Mouse (Mus musculus) CH12.LX (cell line): ENCODE measurements around the gene 5330417H12Rik.

Experiments
- CHD1 ChIP-seq: IDR thresholded peaks from 2 replicates; pipeline ENCODE4 v1.6.1; 2012; ENCODE audit warnings: low read depth, low read length, improper control_type of control experiment, inconsistent platforms
- CTCF ChIP-seq, 2 experiments: IDR thresholded peaks in 1 of 2; conservative IDR thresholded peaks in 1 of 2; 2 replicates each; pipeline ENCODE4 v1.5.1; 2011 to 2012; ENCODE audit warnings: low read depth in 2 of 2, low read length in 2 of 2, improper control_type of control experiment in 1 of 2, inconsistent platforms in 1 of 2, mild to moderate bottlenecking in 1 of 2, moderate library complexity in 1 of 2
- EP300 ChIP-seq: IDR thresholded peaks from 2 replicates; pipeline ENCODE4 v1.6.1; 2011; ENCODE audit warnings: low read length, improper control_type of control experiment
- GABPA ChIP-seq: IDR thresholded peaks from 2 replicates; pipeline ENCODE4 v1.6.1; 2012; ENCODE audit warnings: low read depth, low read length, improper control_type of control experiment, inconsistent platforms; ENCODE audit not compliant: insufficient replicate concordance
- HCFC1 ChIP-seq: IDR thresholded peaks from 2 replicates; pipeline ENCODE4 v1.6.1; 2012; ENCODE audit warnings: low read depth, mild to moderate bottlenecking, inconsistent platforms, low read length, improper control_type of control experiment
- JUND ChIP-seq: conservative IDR thresholded peaks from 2 replicates; pipeline ENCODE4 v1.6.1; 2011; ENCODE audit warnings: low read depth, low read length, improper control_type of control experiment
- MAX ChIP-seq: IDR thresholded peaks from 2 replicates; pipeline ENCODE4 v1.6.1; 2011; ENCODE audit warnings: low read length, improper control_type of control experiment
- NRF1 ChIP-seq: IDR thresholded peaks from 2 replicates; pipeline ENCODE4 v1.6.1; 2014; ENCODE audit warnings: low read depth, mild to moderate bottlenecking, inconsistent platforms, low read length, improper control_type of control experiment, moderate library complexity
- USF2 ChIP-seq: conservative IDR thresholded peaks from 2 replicates; pipeline ENCODE4 v1.6.1; 2011; ENCODE audit warnings: low read depth, low read length, improper control_type of control experiment

- no peak for TF ChIP-seq NRF1
- TF ChIP-seq EP300: no peak
- TF ChIP-seq JUND: no peak
- no peak for TF ChIP-seq GABPA
- no peak for TF ChIP-seq CTCF (conservative IDR thresholded peaks at IDR 0.05 in 1 of 2, IDR thresholded peaks at IDR 0.05 in 1 of 2; ENCODE audit: low read depth in 2 of 2, low read length in 2 of 2)
- TF ChIP-seq HCFC1: no peak
- TF ChIP-seq MAX: no peak
- no peak for TF ChIP-seq CHD1
- TF ChIP-seq USF2: no peak
Measured at GRCm38 (mm10) chr7:107618028-107618992, 6.7 kb downstream of the 5330417H12Rik start.
